Mouse (Mus musculus) yolk sac, embryonic 10.5 days (tissue): Measurements from ENCODE around the gene Srrm4.
A peak's percentile ranks its signal among the peaks of the same experiment; 100 is the strongest.

Source experiments
- DNase-seq: peaks from one replicate; pipeline ENCODE4 v3.0.0-alpha.2; 2017; ENCODE audit warnings: low spot score

The Srrm4 gene

GRCm38 (mm10) chr5:116553106-116553505 lies 38.5 kb downstream of the Srrm4 start:
- DNase-seq, result no peak

GRCm38 (mm10) chr5:116552584-116552983 lies 39.0 kb downstream of the Srrm4 start:
- no peak for DNase-seq

DNA sequence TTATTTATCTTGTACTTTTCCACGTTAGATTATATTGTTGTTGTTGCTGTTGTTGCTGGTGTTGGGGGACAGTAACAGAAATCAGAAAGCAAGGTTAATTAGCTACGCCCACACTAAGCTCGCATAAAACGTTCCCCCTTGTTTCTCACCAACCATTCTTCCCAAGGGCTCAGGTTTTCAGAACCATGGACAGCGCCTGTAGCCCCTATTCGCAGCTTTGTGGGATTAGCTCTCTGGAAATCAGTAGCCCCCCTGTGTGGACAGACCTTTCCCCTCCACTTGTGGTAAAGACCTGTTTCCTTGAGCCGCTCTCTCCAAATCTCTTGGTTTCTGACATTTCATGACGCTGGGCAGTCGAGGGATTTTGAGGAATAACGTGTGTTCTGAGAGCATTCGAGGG lies 45.9 kb downstream of the Srrm4 start:
- DNase-seq, result no peak

DNA sequence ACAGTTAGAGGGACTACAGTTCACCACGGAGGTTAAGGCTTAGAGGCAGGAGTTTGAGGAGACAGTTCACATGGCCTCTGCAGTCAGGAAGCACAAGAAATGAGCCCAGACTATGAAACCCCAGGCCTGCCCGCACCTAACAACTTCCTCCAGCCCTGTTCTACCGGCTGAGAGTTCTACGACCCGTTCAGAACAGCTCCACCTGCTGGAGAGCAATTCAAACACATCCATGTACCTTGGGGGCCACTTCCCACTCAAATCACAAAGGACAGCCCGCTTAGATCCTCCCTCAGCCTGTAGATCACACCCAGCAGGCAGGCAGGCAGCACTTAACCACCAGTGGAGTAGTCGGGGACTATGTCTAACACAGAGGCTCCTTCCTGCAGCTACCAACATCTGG lies 49.3 kb downstream of the Srrm4 start:
- no peak for DNase-seq

DNA sequence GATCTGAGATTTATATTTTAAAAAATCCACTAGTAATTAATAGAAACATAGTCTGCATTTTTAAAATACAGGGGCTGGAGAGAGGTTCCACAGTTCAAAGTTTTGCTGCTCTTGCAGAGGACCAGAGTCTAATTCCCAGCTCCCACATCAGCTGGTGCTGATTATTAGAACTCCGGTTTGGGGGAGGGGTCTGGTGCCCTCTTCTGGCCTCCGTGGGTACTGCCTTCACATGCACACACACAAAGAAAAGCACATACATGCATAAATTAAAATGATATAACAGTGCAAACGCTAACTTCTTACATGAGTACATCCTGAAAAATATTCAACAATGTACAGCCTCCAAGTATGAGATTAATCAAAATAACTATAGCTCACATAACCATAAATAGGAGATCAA lies 50.5 kb downstream of the Srrm4 start:
- no peak for DNase-seq

DNA sequence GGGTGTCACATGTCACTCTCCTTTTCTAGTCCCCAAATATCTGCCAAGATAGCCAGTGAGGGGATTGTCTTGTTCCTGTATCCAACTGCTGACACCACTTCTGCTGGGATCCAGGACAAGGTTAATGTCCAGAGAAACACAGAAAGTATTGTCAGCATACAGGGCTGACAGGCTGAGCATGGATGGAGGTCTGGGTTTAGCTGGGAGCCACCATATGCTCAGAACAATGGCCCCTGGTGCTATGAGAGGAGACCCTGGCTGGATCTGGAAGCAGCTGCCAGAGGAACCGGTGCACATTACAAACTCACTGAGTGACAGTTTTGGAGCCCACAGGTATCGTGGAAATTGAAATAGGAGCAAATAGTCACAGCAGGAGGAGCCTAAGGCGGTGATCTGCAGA lies 52.3 kb downstream of the Srrm4 start:
- no peak for DNase-seq

DNA sequence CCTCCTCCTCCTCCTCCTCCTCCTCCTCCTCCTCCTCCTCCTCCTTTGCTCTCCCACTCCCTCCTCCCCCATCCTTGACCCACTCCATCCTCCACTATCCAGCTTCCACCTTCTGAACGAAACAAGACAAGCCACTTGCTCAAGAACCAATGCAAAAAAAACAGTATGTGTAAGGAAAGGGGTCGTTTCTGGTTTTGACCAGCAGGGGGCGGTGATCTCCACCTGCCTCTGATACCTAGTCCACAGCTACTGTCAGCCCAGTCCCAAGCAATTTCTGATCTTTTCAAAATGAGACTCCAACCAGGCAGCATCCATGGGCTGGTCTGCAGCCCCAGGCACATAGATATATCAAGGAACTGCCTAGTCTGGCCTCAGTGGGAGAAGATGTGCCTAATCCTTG lies 53.1 kb downstream of the Srrm4 start:
- DNase-seq, result no peak

DNA sequence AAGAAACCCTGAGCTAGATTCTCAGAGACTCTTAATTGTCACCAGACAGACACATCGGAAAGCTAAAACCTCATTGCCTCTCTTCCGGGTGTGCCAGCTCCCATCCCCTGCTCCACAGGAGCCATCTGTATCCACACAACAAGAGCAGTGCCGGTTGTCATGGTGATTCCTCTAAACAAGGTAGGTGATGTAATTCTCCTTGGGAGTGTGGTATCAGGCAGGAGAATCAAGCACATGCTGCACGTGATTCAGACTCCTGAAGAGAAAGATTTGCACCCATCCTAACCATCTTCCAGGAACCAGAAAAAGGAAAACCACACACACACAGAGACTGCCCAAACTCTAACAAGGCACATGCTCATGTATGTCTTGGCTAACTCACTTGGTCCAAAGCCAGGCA lies 65.3 kb downstream of the Srrm4 start:
- DNase-seq, result no peak

- no peak for DNase-seq
Observed at GRCm38 (mm10) chr5:116525308-116525707, 66.3 kb downstream of the Srrm4 start.

GRCm38 (mm10) chr5:116523553-116523952 lies 68.1 kb downstream of the Srrm4 start:
- no peak for DNase-seq

- DNase-seq, result no peak
Observed at GRCm38 (mm10) chr5:116523079-116523478, 68.5 kb downstream of the Srrm4 start.

DNA sequence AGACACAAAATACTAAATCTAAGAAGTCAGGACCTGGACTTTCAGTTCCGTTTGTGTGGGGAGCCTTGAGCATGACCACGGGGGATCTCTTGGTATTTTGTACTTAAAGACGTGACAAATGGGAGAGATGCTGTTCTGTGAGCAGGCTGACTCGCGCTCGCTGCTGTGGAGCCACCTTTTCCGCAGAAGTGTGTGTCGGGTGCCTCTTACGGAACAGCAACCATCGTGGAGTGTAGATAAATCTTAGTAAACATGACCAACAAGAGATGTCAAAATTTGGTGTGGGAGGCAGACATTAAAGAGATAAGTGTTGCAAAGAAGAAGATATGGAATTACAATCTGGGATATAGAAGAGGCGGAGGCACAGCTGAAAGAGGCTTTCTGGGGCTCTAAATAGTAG lies 69.3 kb downstream of the Srrm4 start:
- DNase-seq, result no peak

GRCm38 (mm10) chr5:116518047-116518446 lies 73.6 kb downstream of the Srrm4 start:
- DNase-seq, result no peak

GRCm38 (mm10) chr5:116512135-116512534 lies 79.5 kb downstream of the Srrm4 start:
- no peak for DNase-seq

- no peak for DNase-seq
Observed at GRCm38 (mm10) chr5:116510229-116510628, 81.4 kb downstream of the Srrm4 start.

DNA sequence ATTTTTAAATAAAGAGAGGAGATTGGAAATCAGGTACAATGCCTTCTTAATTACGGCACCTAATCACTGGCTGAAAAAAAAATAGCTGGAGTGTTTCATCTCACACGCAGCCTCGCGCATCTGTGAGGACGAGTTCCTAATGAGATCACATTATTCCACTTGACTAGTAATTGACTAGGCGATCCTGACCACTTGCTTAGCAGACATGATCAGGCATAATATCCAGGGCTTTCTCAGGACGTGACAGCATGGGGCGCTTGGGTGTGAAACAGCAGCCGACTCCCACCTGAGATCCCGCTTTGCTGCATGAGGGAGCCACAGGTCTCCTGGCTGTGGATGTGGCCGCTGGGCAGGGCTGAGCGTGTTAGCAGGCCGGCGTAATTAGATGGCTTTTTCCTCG lies 90.3 kb downstream of the Srrm4 start:
- DNase-seq, result no peak

DNA sequence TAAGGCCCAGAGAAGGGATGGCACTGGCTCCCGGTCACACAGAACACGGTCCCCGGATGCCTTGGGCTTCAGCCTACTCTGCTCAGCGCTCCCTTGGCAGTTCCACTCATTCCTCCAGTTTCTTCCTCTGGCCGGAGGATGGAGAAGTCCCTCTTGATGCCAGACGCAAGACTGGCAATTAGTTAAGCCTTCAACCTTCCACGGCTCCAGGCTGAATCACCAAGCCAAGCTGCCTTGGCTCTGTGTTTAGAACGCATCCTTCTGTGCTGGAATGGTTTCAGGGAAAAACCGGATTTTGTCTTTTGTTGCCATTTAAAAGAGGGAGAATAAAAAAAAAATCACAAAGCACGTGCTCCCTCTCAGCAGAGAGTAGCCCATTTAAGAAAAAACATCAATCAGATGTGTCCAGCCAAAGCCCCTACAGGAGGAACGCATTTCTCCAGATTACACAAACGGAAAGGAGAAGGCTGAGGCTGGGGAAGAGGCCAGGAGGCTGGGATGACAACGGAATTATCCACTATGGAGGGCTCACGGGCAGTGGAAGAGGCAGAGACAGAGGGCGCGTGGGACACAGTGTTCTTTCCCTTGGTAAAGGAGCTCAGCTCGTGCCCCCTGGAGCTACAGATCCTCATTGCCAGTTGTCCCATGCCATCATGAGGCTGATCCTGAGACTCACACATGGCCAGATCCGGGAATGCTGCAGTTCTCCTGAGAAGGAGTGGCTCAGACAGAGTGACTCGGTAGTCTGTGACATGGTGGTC lies 92.6 kb downstream of the Srrm4 start:
- DNase-seq, result no peak

DNA sequence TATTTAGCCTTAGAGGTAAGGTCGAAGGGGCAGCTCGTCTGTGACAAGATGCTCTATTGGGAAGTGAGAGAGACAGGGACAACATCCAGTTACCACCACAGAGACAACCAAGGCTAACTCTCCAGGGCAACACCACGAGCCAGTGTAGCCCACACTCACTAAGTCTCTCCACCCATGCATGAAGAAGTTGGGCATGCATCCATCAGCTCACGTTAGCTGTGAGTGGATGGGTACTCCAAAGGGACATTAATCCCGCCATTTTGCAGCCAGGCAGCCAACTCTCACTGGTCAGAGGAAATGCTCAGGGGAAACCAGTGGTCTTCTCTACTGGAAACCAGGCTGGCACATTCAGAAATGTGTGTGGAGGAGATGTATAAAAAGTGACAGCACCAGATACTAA lies 93.8 kb downstream of the Srrm4 start:
- DNase-seq, result no peak

- peak; percentile 48 for DNase-seq
Observed at GRCm38 (mm10) chr5:116497205-116497604, 94.4 kb downstream of the Srrm4 start.

- DNase-seq, result no peak
Observed at GRCm38 (mm10) chr5:116496717-116497116, 94.9 kb downstream of the Srrm4 start.

DNA sequence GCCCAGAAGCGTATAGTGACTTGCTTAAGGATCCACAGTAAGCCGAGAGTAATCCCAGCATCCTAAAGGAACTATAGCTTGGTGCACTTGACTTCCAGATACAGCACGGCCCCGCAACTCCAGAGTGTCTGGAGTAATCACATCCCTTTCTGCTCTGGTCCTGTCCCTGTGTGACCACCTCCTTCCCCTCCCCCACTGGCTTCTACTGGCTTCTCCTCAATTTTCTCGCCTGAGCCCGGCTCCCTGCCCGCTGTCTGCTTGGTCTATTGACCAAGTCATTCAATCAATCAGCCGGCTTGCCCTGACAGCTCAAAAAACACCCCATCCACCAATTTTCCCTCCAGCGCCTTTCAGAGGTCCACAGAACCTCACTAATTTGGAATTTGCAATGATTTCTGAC lies 96.2 kb downstream of the Srrm4 start:
- DNase-seq, result no peak

DNA sequence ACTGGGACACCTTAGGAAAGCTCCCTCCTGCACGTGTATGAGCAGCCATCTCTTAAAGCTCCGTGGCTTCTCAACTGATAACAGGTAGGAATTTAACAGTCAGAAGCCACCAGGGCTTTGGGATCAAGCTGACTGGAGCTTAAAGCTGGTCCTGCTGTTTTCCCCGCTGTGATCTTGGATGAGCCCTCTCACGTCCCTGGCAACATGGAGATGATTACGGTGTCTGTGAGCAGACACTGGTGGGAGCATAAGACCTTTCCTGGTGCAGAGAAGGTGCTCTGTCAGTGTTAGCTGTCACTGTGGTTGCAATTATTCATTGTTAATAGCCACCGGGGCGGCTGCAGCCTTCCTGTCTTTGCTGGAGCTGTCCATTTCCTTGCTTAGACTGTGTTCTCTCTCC lies 97.2 kb downstream of the Srrm4 start:
- DNase-seq, result no peak

- DNase-seq, result no peak
Observed at GRCm38 (mm10) chr5:116492726-116493125, 98.9 kb downstream of the Srrm4 start.

- no peak for DNase-seq
Observed at GRCm38 (mm10) chr5:116491794-116492420, 99.7 kb downstream of the Srrm4 start.
